Comparison of ENCODE assay signal across 25 mouse cellular contexts in genomic region chr4:108276973-108277372, GRCm38 (mm10). TPM values are rescaled to one million over a fixed set of nuclear protein-coding genes. Genes with fewer than 3 reads are reported as not detected.
DNase-seq lines count a peak whose midpoint lies in the region; ATAC-seq and TF ChIP-seq lines count a peak whose summit lies in the region.
"Had no signal": no experiment of that assay in that cellular context is flagged by ENCODE, and none has a peak within 500 bp of the region (broad histone marks: within the 10 kb centered on the region; RNA-seq: fewer than 3 reads in every experiment).

No protein-coding gene starts in this region.

- H3K9ac ChIP-seq in heart, postnatal 0 days (replicated peaks; ENCODE audit: low read depth, low read length) = no peak overlapping the region
- H3K9ac ChIP-seq: embryonic facial prominence, embryonic 15.5 days; heart, embryonic 13.5 days; hindbrain, embryonic 12.5 days had no signal

- no peaks in the 10 kb centered on the region; the same call in 1 of the 2 replicates for H3K4me1 ChIP-seq in heart, postnatal 0 days (ENCODE audit: control insufficient read depth, insufficient read depth)
- H3K4me1 ChIP-seq: forebrain, embryonic 10.5 days; heart, embryonic 13.5 days; hindbrain, embryonic 12.5 days had no signal

- no peak overlapping the region for H3K4me2 ChIP-seq in heart, postnatal 0 days (ENCODE audit: low read depth, low read length)
- H3K4me2 ChIP-seq: embryonic facial prominence, embryonic 15.5 days; heart, embryonic 13.5 days; hindbrain, embryonic 12.5 days had no signal

- ATAC-seq in heart, postnatal 0 days (ENCODE audit: insufficient read depth, low read depth) = no peak
- ATAC-seq: activated CD4-positive, CD25-positive, alpha-beta regulatory T cell, adult 4 months; forebrain, embryonic 14.5 days; hindbrain, embryonic 16.5 days; Patski had no signal

- no peak overlapping the region for H3K4me3 ChIP-seq in heart, postnatal 0 days (ENCODE audit: low read depth, low read length)
- H3K4me3 ChIP-seq: embryonic facial prominence, embryonic 15.5 days; erythroblast, embryonic 14.5 days; forebrain, embryonic 10.5 days; heart, embryonic 13.5 days; hindbrain, embryonic 12.5 days had no signal

- H3K9me3 ChIP-seq in heart, postnatal 0 days (replicated peaks; ENCODE audit: control insufficient read depth, low read length) = no peaks in the 10 kb centered on the region
- H3K9me3 ChIP-seq: embryonic facial prominence, embryonic 15.5 days; forebrain, embryonic 10.5 days; heart, embryonic 13.5 days; hindbrain, embryonic 12.5 days had no signal

- WGBS in heart, postnatal 0 days = 72% methylated on average over 3 of the region's 3 CpGs

- peak overlapping the region; percentile 7; the same call in 1 of the 2 replicates for H3K27ac ChIP-seq in heart, postnatal 0 days (ENCODE audit: low read depth)
- H3K27ac ChIP-seq: embryonic facial prominence, embryonic 15.5 days; forebrain, embryonic 10.5 days; heart, embryonic 13.5 days; hindbrain, embryonic 12.5 days had no signal

- no peak for DNase-seq in heart, postnatal 0 days (ENCODE audit: low spot score)
- DNase-seq in heart, adult 18-20 months = no peak
- DNase-seq in right cerebral cortex, adult 18-20 months = peak; percentile 49
- DNase-seq in right cerebral cortex, postnatal 4 days = no peak
- peak; percentile 12 for DNase-seq in right cerebral cortex, postnatal 25 days
- DNase-seq in urinary bladder, adult 18-20 months (ENCODE audit: low spot score in 2 of 2) = no peak
- DNase-seq: adrenal gland, postnatal 14 days; cerebellum, adult 8-10 months; cerebellum, postnatal 14 days; embryo, embryonic 11 days; heart, postnatal 10 days; heart, postnatal 4 days had no signal

- peaks cover 4% of the 10 kb centered on the region; the same call in 1 of the 2 replicates for H3K36me3 ChIP-seq in heart, postnatal 0 days (replicated peaks; ENCODE audit: control insufficient read depth, insufficient read depth, low read length)
- H3K36me3 ChIP-seq: hindbrain, embryonic 12.5 days had no signal

- no peak for TF ChIP-seq CTCF in heart, postnatal 0 days (IDR thresholded peaks at IDR 0.05; ENCODE audit: low read depth)

- no peak for TF ChIP-seq EP300 in heart, postnatal 0 days (IDR thresholded peaks at IDR 0.05; ENCODE audit: low read depth)

- H3K27me3 ChIP-seq in heart, postnatal 0 days (ENCODE audit: control insufficient read depth, insufficient read depth, low read length) = no peaks in the 10 kb centered on the region
- H3K27me3 ChIP-seq: CH12.LX; embryonic facial prominence, embryonic 15.5 days; heart, embryonic 13.5 days; hindbrain, embryonic 12.5 days; Patski had no signal

RNA-seq across cellular contexts. Expression of gene Zyg11b, which starts 23.9 kb away (rescaled TPM):
- 25.2 and 30.3 TPM in 2 replicates for total RNA-seq in heart, postnatal 0 days (2014; rRNA removed; ENCODE audit: low replicate concordance)
- 5.6 and 6.5 TPM in 2 replicates for polyA plus RNA-seq in heart, postnatal 0 days (2015; fragmentation: Nextera tagmentation; extraction: Ambion mirVana)
- total RNA-seq in heart, adult 18-20 months (2021) = 10 to 100 TPM; 38.7 to 39.6 TPM

RNA-seq across cellular contexts. Expression of gene Coa7, which starts 51.0 kb away (rescaled TPM):
- 26.0 and 41.8 TPM in 2 replicates for total RNA-seq in heart, postnatal 0 days (2014; rRNA removed; ENCODE audit: low replicate concordance)
- 61.7 and 63.8 TPM in 2 replicates for polyA plus RNA-seq in heart, postnatal 0 days (2015; fragmentation: Nextera tagmentation; extraction: Ambion mirVana)
- total RNA-seq in heart, adult 18-20 months (2021) = 10 to 100 TPM; 35.6 to 39.8 TPM

RNA-seq across cellular contexts. Expression of gene Zyg11a, which starts 59.1 kb away (rescaled TPM):
- total RNA-seq in heart, postnatal 0 days (2014; rRNA removed; ENCODE audit: low replicate concordance) = not detected in 2 replicates
- not detected in 2 replicates for polyA plus RNA-seq in heart, postnatal 0 days (2015; fragmentation: Nextera tagmentation; extraction: Ambion mirVana)
- under 1 TPM in 1 of 2 experiments, not detected in 1; 0.10 TPM for total RNA-seq in heart, adult 18-20 months (2021)
- total RNA-seq: CH12.LX; common myeloid progenitor, adult 5-6 weeks; granulocyte monocyte progenitor cell, adult 5-6 weeks; heart, postnatal 10 days; heart, postnatal 4 days had no signal
- polyA plus RNA-seq: activated CD4-positive, CD25-positive, alpha-beta regulatory T cell, adult 4 months; embryonic facial prominence, embryonic 11.5 days; erythroblast, embryonic 14.5 days; forebrain, embryonic 10.5 days; forebrain, embryonic 14.5 days; hindbrain, embryonic 12.5 days had no signal

Comparison
In these comparisons a context has a peak if more than half of its experiments do, and no peak if none do; other contexts are left out.
1. DNase-seq: peak in right cerebral cortex, adult 18-20 months (single experiment) and right cerebral cortex, postnatal 25 days (single experiment); none in heart, postnatal 0 days (single experiment), heart, adult 18-20 months (0 of 2), right cerebral cortex, postnatal 4 days (single experiment) and urinary bladder, adult 18-20 months (0 of 2).